Mouse (Mus musculus) kidney, postnatal 0 days (tissue): ENCODE measurements around the gene Fyb. TPM values are rescaled to one million over a fixed set of nuclear protein-coding genes. Genes with fewer than 3 reads are reported as not detected.

Experiments used
- ATAC-seq: fragments of 200-750 bp; cut with Nextera tagmentation; replicated peaks from 2 replicates; pipeline ENCODE4 v1.8.0; 2017; ENCODE audit warnings: low read depth, moderate number of reproducible peaks, moderate TSS enrichment, moderate library complexity; ENCODE audit not compliant: low FRiP score
- DNase-seq: peaks from one replicate; pipeline ENCODE4 v3.0.0-alpha.2; 2016; ENCODE audit warnings: low spot score
- H3K27ac ChIP-seq: fragments of 300-500 bp; sonication (generic); 2 replicates; pipeline ENCODE4 v1.5.1; 2014; ENCODE audit warnings: mild to moderate bottlenecking
- H3K27me3 ChIP-seq: fragments of 300-500 bp; sonication (generic); 2 replicates; pipeline ENCODE4 v1.6.1; 2014; ENCODE audit warnings: low read length, mixed read lengths; ENCODE audit not compliant: insufficient read depth
- H3K36me3 ChIP-seq: fragments of 300-500 bp; sonication (generic); 2 replicates; pipeline ENCODE4 v1.6.1; 2014; ENCODE audit warnings: low read length, mixed read lengths; ENCODE audit not compliant: insufficient read depth
- H3K4me1 ChIP-seq: fragments of 300-500 bp; sonication (generic); replicated peaks from 2 replicates; pipeline ENCODE4 v1.6.1; 2014; ENCODE audit warnings: antibody characterized with exemption, low read length, mixed read lengths; ENCODE audit not compliant: insufficient read depth
- H3K4me2 ChIP-seq: fragments of 300-500 bp; sonication (generic); 2 replicates; pipeline ENCODE4 v1.6.1; 2014; ENCODE audit warnings: mild to moderate bottlenecking, low read length, moderate library complexity, mixed read lengths
- H3K4me3 ChIP-seq: fragments of 300-500 bp; sonication (generic); replicated peaks from 2 replicates; pipeline ENCODE4 v1.5.1; 2014; ENCODE audit warnings: low read depth, low read length
- H3K9ac ChIP-seq: fragments of 300-500 bp; sonication (generic); 2 replicates; pipeline ENCODE4 v1.6.1; 2014; ENCODE audit warnings: low read depth, low read length
- H3K9me3 ChIP-seq: fragments of 300-500 bp; sonication (generic); replicated peaks from 2 replicates; pipeline ENCODE4 v1.6.1; 2016; ENCODE audit warnings: low read length, inconsistent platforms, mixed read lengths
- CTCF ChIP-seq: IDR thresholded peaks from 2 replicates; pipeline ENCODE4 v1.5.1; 2016; ENCODE audit warnings: antibody characterized with exemption, low read depth, mild to moderate bottlenecking, moderate library complexity
- WGBS: fragments of 180-500 bp; shearing (Covaris S2); extraction: QIAGEN DNeasy Blood & Tissue Kit; methylation state at CpG from one replicate; pipeline ENCODE4 v1.1.7; 2014; 5-methylcytosine and 5-hydroxymethylcytosine counted together
- polyA plus RNA-seq: library from polyadenylated mRNA; unstranded; fragments of >200 nt; fragmentation: Nextera tagmentation; extraction: Ambion mirVana; gene quantifications from 2 replicates; pipeline ENCODE4 v1.2.1, GENCODE M21; 2015

Fyb gene
- polyA plus RNA-seq, 1 experiment from 2014 or later: 4.3 TPM

DNA sequence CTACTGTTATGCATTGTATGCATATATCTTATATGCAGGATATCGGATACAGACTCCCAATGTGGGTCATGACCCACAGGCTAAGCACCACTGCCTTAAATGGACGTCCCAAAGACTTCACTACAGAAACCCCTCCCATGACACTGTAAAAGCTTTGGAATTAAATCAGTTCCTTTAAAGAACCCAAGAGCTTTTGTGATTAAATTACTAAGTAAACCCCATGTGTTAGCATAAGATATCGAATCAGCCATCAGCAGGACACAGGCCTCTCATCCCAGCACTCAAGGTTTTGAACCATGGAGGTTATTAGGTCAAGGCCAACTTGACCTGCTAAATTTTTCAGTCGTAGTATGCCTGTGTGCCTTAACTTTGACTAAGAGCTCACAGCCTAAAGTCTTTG, 106.5 kb downstream of the Fyb start:
- no peaks in the 10 kb centered on the region for H3K27me3 ChIP-seq
- WGBS: 40% methylated on average over 4 of the region's 4 CpGs
- H3K27ac ChIP-seq: no peak overlapping the region
- H3K9ac ChIP-seq: no peak overlapping the region
- peaks cover 5% of the 10 kb centered on the region; the same call in 1 of the 2 replicates for H3K4me1 ChIP-seq
- H3K4me2 ChIP-seq: no peak overlapping the region
- no peak overlapping the region for H3K4me3 ChIP-seq
- TF ChIP-seq CTCF: no peak
- no peak for ATAC-seq
- no peaks in the 10 kb centered on the region for H3K36me3 ChIP-seq
- DNase-seq: no peak
- no peaks in the 10 kb centered on the region for H3K9me3 ChIP-seq

DNA sequence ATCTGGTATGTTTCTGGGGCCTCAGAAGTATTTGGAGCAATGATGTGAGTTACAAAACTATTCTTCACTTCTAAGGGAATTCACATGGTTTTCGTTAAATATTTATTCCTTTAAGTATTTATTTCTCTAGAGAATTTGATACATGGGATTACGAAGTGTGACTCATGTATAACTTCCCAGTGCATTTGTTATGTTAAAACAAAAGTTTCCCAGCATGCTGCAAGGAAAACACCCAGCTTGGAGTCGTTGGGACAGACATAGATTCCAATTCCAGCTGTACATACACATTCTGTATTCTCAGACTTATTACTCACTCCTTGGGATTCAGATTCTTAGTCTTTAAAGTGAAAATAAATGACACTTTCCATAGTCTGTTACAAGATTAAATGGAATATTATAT, 112.8 kb downstream of the Fyb start:
- Histone ChIP-seq H3K4me1 (no peaks in the 10 kb centered on the region), H3K9ac (no peak overlapping the region), H3K27me3 (no peaks in the 10 kb centered on the region), H3K4me2 (no peak overlapping the region), H3K4me3 (no peak overlapping the region), H3K9me3 (no peaks in the 10 kb centered on the region), H3K27ac (no peak overlapping the region), H3K36me3 (no peaks in the 10 kb centered on the region)
- TF ChIP-seq CTCF: no peak
- 61% methylated on average over 3 of the region's 3 CpGs for WGBS
- DNase-seq (no peak), ATAC-seq (no peak)

DNA sequence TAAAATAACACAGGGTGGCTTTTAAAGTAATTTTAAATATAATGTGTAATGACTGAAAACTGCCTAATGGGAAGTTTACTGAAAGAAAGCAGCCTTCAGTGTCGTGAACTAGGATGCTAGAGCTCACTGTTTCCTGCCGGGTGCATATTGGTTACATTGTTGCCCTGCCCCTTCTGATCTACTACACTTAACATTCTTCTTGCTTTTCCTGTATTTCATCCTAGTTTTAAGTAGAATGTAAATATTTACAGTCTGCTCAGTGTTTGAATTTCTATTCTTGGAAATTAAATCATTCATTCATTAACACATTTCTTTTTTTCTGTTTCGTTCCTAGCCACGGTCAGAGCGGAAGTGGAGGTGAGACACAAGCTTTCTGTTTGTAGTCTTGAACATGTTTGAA, 119.6 kb downstream of the Fyb start:
- no peaks in the 10 kb centered on the region for H3K4me1 ChIP-seq
- ATAC-seq: no peak

DNA sequence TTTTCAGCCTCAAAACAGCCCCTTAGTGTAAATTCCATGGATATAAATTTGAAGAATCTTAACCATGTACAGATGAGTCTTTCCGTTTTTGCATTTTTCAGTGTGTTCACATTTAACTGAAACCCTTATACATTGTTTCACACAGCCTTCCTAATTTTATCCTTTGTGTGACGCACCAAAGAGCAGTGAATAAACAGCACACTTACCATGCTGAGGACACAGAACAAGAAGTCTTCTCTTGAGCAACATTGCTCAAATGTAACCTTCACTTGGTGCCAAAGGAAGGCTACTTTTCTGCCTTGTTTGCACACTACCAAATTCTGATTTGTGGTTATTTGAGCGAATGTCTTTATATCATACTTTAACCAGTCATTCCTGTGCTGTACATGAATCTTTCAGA, 122.8 kb downstream of the Fyb start:
- no peak for TF ChIP-seq CTCF
- Histone ChIP-seq H3K36me3 (no peaks in the 10 kb centered on the region), H3K4me2 (no peak overlapping the region), H3K9me3 (no peaks in the 10 kb centered on the region), H3K4me3 (no peak overlapping the region), H3K9ac (no peak overlapping the region), H3K4me1 (no peaks in the 10 kb centered on the region), H3K27me3 (no peaks in the 10 kb centered on the region), H3K27ac (no peak overlapping the region)
- no peak for DNase-seq
- ATAC-seq: no peak
- WGBS: 85% methylated on average over 3 of the region's 3 CpGs

More for the DNA sequence above, 119.6 kb downstream of the Fyb start:
- no peak for TF ChIP-seq CTCF
- no peak overlapping the region for H3K27ac ChIP-seq
- WGBS: 63% methylated on average over 5 of the region's 5 CpGs
- no peak overlapping the region for H3K9ac ChIP-seq
- no peak overlapping the region for H3K4me2 ChIP-seq
- no peak for DNase-seq
- H3K4me3 ChIP-seq: no peak overlapping the region
- no peaks in the 10 kb centered on the region for H3K9me3 ChIP-seq
- no peaks in the 10 kb centered on the region for H3K36me3 ChIP-seq
- no peaks in the 10 kb centered on the region for H3K27me3 ChIP-seq

DNA sequence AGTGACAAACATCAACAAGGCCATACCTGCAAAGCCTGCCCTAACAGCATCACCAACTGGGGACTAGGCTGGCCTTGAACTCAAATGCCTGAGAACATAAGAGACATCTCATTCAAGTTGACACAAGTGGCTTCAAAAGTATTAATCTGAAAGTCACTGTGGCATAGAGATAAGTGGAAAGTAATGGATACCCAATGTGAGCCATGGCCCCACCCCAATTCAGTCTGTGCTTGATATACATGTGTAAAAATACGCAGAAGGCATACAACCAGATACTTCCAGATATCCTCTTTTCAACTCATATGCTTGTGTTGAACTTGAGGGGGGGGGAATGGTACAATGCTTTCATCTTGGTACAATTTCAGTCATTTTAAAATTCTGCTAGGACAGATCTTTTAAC, 124.4 kb downstream of the Fyb start:
- ATAC-seq (no peak), DNase-seq (no peak)
- Histone ChIP-seq H3K36me3 (no peaks in the 10 kb centered on the region), H3K4me1 (no peaks in the 10 kb centered on the region), H3K4me2 (no peak overlapping the region), H3K9me3 (no peaks in the 10 kb centered on the region), H3K27me3 (no peaks in the 10 kb centered on the region), H3K27ac (no peak overlapping the region), H3K9ac (no peak overlapping the region), H3K4me3 (no peak overlapping the region)
- no peak for TF ChIP-seq CTCF
- 85% methylated on average over 1 of the region's 1 CpGs for WGBS

DNA sequence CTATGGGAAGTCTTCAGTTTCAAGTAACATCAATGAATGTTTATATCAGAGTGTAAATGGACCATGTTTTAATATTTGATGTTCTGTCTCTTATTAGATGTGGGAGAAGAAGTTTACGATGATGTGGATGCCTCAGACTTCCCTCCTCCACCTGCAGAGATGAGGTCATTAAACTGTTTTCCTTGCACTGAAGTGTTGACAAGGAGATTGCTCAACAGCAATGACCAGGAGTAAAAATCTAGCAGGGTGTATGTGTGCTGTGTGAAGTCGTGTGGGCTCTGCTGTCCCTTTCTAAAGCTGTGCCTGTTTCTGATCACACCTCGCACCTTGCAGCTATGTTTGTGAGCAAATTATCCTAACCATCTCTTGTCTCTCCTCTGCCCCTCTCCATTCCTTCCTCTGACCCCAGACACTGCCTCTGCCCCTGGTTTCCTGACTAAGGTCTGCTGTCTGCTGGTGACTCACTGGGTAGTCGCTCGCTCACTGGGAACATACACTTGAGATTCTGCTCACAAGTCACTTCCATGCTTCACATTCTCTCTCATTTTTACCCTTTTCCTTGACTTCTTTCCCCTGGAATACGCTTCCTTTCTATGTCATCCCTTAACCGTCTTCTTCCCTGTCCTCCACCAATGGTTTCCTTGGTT, 126.2 kb downstream of the Fyb start:
- Histone ChIP-seq H3K36me3 (no peaks in the 10 kb centered on the region), H3K4me2 (no peak overlapping the region), H3K27me3 (no peaks in the 10 kb centered on the region), H3K4me3 (no peak overlapping the region), H3K9ac (no peak overlapping the region), H3K9me3 (no peaks in the 10 kb centered on the region), H3K27ac (no peak overlapping the region), H3K4me1 (no peaks in the 10 kb centered on the region)
- 78% methylated on average over 7 of the region's 7 CpGs for WGBS
- DNase-seq (no peak), ATAC-seq (no peak)
- no peak for TF ChIP-seq CTCF

DNA sequence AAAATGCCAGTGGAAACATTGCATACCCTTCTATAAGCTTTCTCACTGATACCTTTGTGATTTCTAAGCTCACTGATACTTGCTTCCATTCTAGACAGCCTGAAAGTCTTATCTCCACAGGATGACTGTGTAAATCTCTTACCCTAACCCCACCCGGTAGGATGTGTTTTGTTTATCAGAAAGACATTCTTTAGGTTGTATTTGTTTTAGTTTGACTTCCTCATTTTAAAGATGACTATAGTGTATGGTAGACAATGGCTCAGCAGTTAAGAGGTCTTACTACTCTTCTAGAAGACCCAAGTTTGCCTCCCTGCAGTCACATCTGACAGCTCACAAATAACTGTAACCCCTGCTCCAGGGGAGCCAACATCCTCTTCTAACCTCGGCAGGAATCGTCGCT, 130.4 kb downstream of the Fyb start:
- H3K9me3 ChIP-seq: no peaks in the 10 kb centered on the region
- no peak overlapping the region for H3K4me3 ChIP-seq
- no peaks in the 10 kb centered on the region for H3K4me1 ChIP-seq
- no peak overlapping the region for H3K9ac ChIP-seq
- no peak overlapping the region for H3K4me2 ChIP-seq
- H3K27ac ChIP-seq: no peak overlapping the region
- no peak for TF ChIP-seq CTCF
- DNase-seq (no peak), ATAC-seq (no peak)
- 70% methylated on average over 4 of the region's 4 CpGs for WGBS
- no peaks in the 10 kb centered on the region for H3K36me3 ChIP-seq
- H3K27me3 ChIP-seq: no peaks in the 10 kb centered on the region
